Mouse (Mus musculus) ES-Bruce4 (cell line): ENCODE results near the gene 6430548M08Rik.

Source experiments
- CTCF ChIP-seq: IDR thresholded peaks from one replicate; pipeline ENCODE4 v1.8.1; 2011; ENCODE audit warnings: low read depth, low read length
- EP300 ChIP-seq: IDR thresholded peaks from 2 replicates; pipeline ENCODE4 v1.6.1; 2011; ENCODE audit warnings: low read depth, low read length; ENCODE audit not compliant: insufficient read depth
- POLR2A ChIP-seq: IDR thresholded peaks from one replicate; pipeline ENCODE4 v1.8.1; 2011; ENCODE audit warnings: low read length; ENCODE audit not compliant: insufficient read depth

- TF ChIP-seq POLR2A (no peak), CTCF (no peak), EP300 (no peak)
These were observed 17.2 kb downstream of the 6430548M08Rik start for GRCm38 (mm10) chr8:120131158-120131557.
